ENCODE assay signal across 8 mouse cellular contexts in genomic region chr15:81694891-81695290, GRCm38 (mm10). TPM values are rescaled to one million over a fixed set of nuclear protein-coding genes. Genes with fewer than 3 reads are reported as not detected.
DNase-seq lines count a peak whose midpoint lies in the region; ATAC-seq and TF ChIP-seq lines count a peak whose summit lies in the region.

No protein-coding gene starts in this region.

- peak overlapping the region; percentile 96 for H3K4me2 ChIP-seq in lung, embryonic 14.5 days
- peak overlapping the region; percentile 95 for H3K4me2 ChIP-seq in forebrain, embryonic 12.5 days
- H3K4me2 ChIP-seq in limb, embryonic 11.5 days (ENCODE audit: low read depth, severe bottlenecking): peak overlapping the region; percentile 89

- H3K9me3 ChIP-seq in lung, embryonic 14.5 days (ENCODE audit: low read depth, low read length): no peaks in the 10 kb centered on the region
- H3K9me3 ChIP-seq in forebrain, embryonic 12.5 days: no peaks in the 10 kb centered on the region
- no peaks in the 10 kb centered on the region for H3K9me3 ChIP-seq in limb, embryonic 11.5 days (ENCODE audit: control insufficient read depth, low read length)

- TF ChIP-seq POLR2A in olfactory bulb, adult 2 months (IDR thresholded peaks at IDR 0.05; ENCODE audit: insufficient read depth, low read depth, low read length): no peak

- no peak for TF ChIP-seq CTCF in lung, embryonic 14.5 days (IDR thresholded peaks at IDR 0.05; ENCODE audit: low read depth)
- no peak for TF ChIP-seq CTCF in olfactory bulb, adult 2 months (IDR thresholded peaks at IDR 0.05; ENCODE audit: insufficient read depth, low read depth, low read length)

- peak overlapping the region; percentile 55 for H3K4me3 ChIP-seq in lung, embryonic 14.5 days (ENCODE audit: low read depth, low read length)
- H3K4me3 ChIP-seq in forebrain, embryonic 12.5 days (replicated peaks): peak overlapping the region; percentile 59
- peak overlapping the region; percentile 43 for H3K4me3 ChIP-seq in limb, embryonic 11.5 days (ENCODE audit: low read depth, low read length)
- peak overlapping the region; percentile 69 for H3K4me3 ChIP-seq in olfactory bulb, adult 2 months (ENCODE audit: insufficient read depth, low read depth, low read length)

- peak overlapping the region; percentile 62 for H3K9ac ChIP-seq in lung, embryonic 14.5 days
- H3K9ac ChIP-seq in forebrain, embryonic 12.5 days: peak overlapping the region; percentile 70
- H3K9ac ChIP-seq in limb, embryonic 11.5 days (ENCODE audit: low read length): peak overlapping the region; percentile 67

- ATAC-seq in lung, embryonic 14.5 days (ENCODE audit: insufficient read depth): no peak
- ATAC-seq in forebrain, embryonic 12.5 days (ENCODE audit: low FRiP score): no peak
- no peak for ATAC-seq in limb, embryonic 11.5 days (ENCODE audit: insufficient number of reproducible peaks, low FRiP score, low TSS enrichment, low read depth)

- peaks cover 40% of the 10 kb centered on the region for H3K27me3 ChIP-seq in lung, embryonic 14.5 days (ENCODE audit: insufficient read depth, low read length)
- peaks cover 57% of the 10 kb centered on the region for H3K27me3 ChIP-seq in forebrain, embryonic 12.5 days
- H3K27me3 ChIP-seq in limb, embryonic 11.5 days (ENCODE audit: control insufficient read depth, insufficient read depth, low read length): peaks cover 31% of the 10 kb centered on the region

- H3K36me3 ChIP-seq in lung, embryonic 14.5 days (ENCODE audit: insufficient read depth): no peaks in the 10 kb centered on the region
- H3K36me3 ChIP-seq in forebrain, embryonic 12.5 days (replicated peaks): no peaks in the 10 kb centered on the region
- H3K36me3 ChIP-seq in limb, embryonic 11.5 days (ENCODE audit: control insufficient read depth, insufficient read depth, low read length): no peaks in the 10 kb centered on the region

- no peaks in the 10 kb centered on the region for H3K4me1 ChIP-seq in lung, embryonic 14.5 days (ENCODE audit: insufficient read depth)
- H3K4me1 ChIP-seq in forebrain, embryonic 12.5 days: peaks cover 21% of the 10 kb centered on the region
- H3K4me1 ChIP-seq in limb, embryonic 11.5 days (ENCODE audit: control insufficient read depth, insufficient read depth, low read length): peaks cover 5% of the 10 kb centered on the region; the same call in 1 of the 2 replicates
- peaks cover 33% of the 10 kb centered on the region for H3K4me1 ChIP-seq in olfactory bulb, adult 2 months (ENCODE audit: control insufficient read depth, insufficient read depth, low read length)

- 29% methylated on average over 19 of the region's 19 CpGs for WGBS in lung, embryonic 14.5 days
- 22% methylated on average over 16 of the region's 19 CpGs for WGBS in forebrain, embryonic 12.5 days
- 23% methylated on average over 19 of the region's 19 CpGs for WGBS in limb, embryonic 11.5 days
- 49% methylated on average over 19 of the region's 19 CpGs for WGBS in olfactory bulb, adult 2 months

- no peak for DNase-seq in lung, embryonic 14.5 days
- DNase-seq in lung, postnatal 25 days (ENCODE audit: low spot score): no peak
- no peak for DNase-seq in limb, embryonic 11.5 days (ENCODE audit: low spot score)
- DNase-seq in adrenal gland, postnatal 25 days: no peak
- no peak for DNase-seq in left cerebral cortex, adult 8-10 months (ENCODE audit: low spot score in 2 of 2)
- no peak for DNase-seq in adipocyte (ENCODE audit: low spot score)

- H3K27ac ChIP-seq in lung, embryonic 14.5 days (ENCODE audit: low read depth): no peak overlapping the region
- no peak overlapping the region for H3K27ac ChIP-seq in forebrain, embryonic 12.5 days
- H3K27ac ChIP-seq in limb, embryonic 11.5 days (replicated peaks; ENCODE audit: low read depth, low read length): no peak overlapping the region
- no peak overlapping the region for H3K27ac ChIP-seq in olfactory bulb, adult 2 months (ENCODE audit: insufficient read depth, low read depth, low read length)

RNA-seq across cellular contexts. Expression of gene Chadl, which starts 2.2 kb away (rescaled TPM):
- 4.6 and 4.7 TPM in 2 replicates for polyA plus RNA-seq in lung, embryonic 14.5 days (2014; fragmentation: Nextera tagmentation; extraction: Ambion mirVana)
- 5.0 TPM in 2 replicates for polyA plus RNA-seq in forebrain, embryonic 12.5 days (2016; fragmentation: Nextera tagmentation; extraction: Ambion mirVana)
- 4.4 and 4.5 TPM in 2 replicates for polyA plus RNA-seq in limb, embryonic 11.5 days (2014; fragmentation: Nextera tagmentation; extraction: Ambion mirVana)
- not detected in 2 replicates for polyA plus RNA-seq in olfactory bulb, adult 2 months (2012; ENCODE audit: insufficient read depth, insufficient read length, low replicate concordance, missing spikeins)
- total RNA-seq in adrenal gland, postnatal 25 days (2021): 2.7 and 3.1 TPM in 2 replicates
- total RNA-seq in left cerebral cortex, adult 8-10 months (2022): 10 to 100 TPM in 3 of 4 experiments, 1 to 10 TPM in 1; 9.7 to 14.7 (median 13.1) TPM

RNA-seq across cellular contexts. Expression of gene L3mbtl2, which starts 31.2 kb away (rescaled TPM):
- 25.8 and 26.7 TPM in 2 replicates for polyA plus RNA-seq in lung, embryonic 14.5 days (2014; fragmentation: Nextera tagmentation; extraction: Ambion mirVana)
- polyA plus RNA-seq in forebrain, embryonic 12.5 days (2016; fragmentation: Nextera tagmentation; extraction: Ambion mirVana): 36.8 and 39.6 TPM in 2 replicates
- 24.2 and 27.0 TPM in 2 replicates for polyA plus RNA-seq in limb, embryonic 11.5 days (2014; fragmentation: Nextera tagmentation; extraction: Ambion mirVana)
- polyA plus RNA-seq in olfactory bulb, adult 2 months (2012; ENCODE audit: insufficient read depth, insufficient read length, low replicate concordance, missing spikeins): not detected in 2 replicates
- 20.6 and 22.8 TPM in 2 replicates for total RNA-seq in adrenal gland, postnatal 25 days (2021)
- total RNA-seq in left cerebral cortex, adult 8-10 months (2022): 10 to 100 TPM; 39.8 to 45.8 (median 43.9) TPM

RNA-seq across cellular contexts. Expression of gene Zc3h7b, which starts 50.0 kb away (rescaled TPM):
- 45.6 and 46.1 TPM in 2 replicates for polyA plus RNA-seq in lung, embryonic 14.5 days (2014; fragmentation: Nextera tagmentation; extraction: Ambion mirVana)
- 45.8 and 51.3 TPM in 2 replicates for polyA plus RNA-seq in forebrain, embryonic 12.5 days (2016; fragmentation: Nextera tagmentation; extraction: Ambion mirVana)
- polyA plus RNA-seq in limb, embryonic 11.5 days (2014; fragmentation: Nextera tagmentation; extraction: Ambion mirVana): 53.9 and 57.9 TPM in 2 replicates
- not detected in 2 replicates for polyA plus RNA-seq in olfactory bulb, adult 2 months (2012; ENCODE audit: insufficient read depth, insufficient read length, low replicate concordance, missing spikeins)
- total RNA-seq in adrenal gland, postnatal 25 days (2021): 70.0 and 84.2 TPM in 2 replicates
- 100 to 1,000 TPM; 147 to 167 (median 158) TPM for total RNA-seq in left cerebral cortex, adult 8-10 months (2022)

RNA-seq across cellular contexts. Expression of gene Rangap1, which starts 50.4 kb away (rescaled TPM):
- 101 and 107 TPM in 2 replicates for polyA plus RNA-seq in lung, embryonic 14.5 days (2014; fragmentation: Nextera tagmentation; extraction: Ambion mirVana)
- 166 and 174 TPM in 2 replicates for polyA plus RNA-seq in forebrain, embryonic 12.5 days (2016; fragmentation: Nextera tagmentation; extraction: Ambion mirVana)
- 125 and 129 TPM in 2 replicates for polyA plus RNA-seq in limb, embryonic 11.5 days (2014; fragmentation: Nextera tagmentation; extraction: Ambion mirVana)
- polyA plus RNA-seq in olfactory bulb, adult 2 months (2012; ENCODE audit: insufficient read depth, insufficient read length, low replicate concordance, missing spikeins): not detected in 2 replicates
- 60.3 and 73.7 TPM in 2 replicates for total RNA-seq in adrenal gland, postnatal 25 days (2021)
- 100 to 1,000 TPM; 200 to 222 (median 212) TPM for total RNA-seq in left cerebral cortex, adult 8-10 months (2022)
